Mouse (Mus musculus) cerebellum, adult 18-20 months (tissue): ENCODE measurements around the gene Ddit4l.
"Not testable (repeated sequence)": the region's sequence is repeated elsewhere in the genome, so short reads cannot be mapped to it uniquely, and the experiment has no call there.

Source experiments
- DNase-seq, 2 experiments: peaks; one replicate each; pipeline ENCODE4 v3.0.0; 2021

Ddit4l gene

DNA sequence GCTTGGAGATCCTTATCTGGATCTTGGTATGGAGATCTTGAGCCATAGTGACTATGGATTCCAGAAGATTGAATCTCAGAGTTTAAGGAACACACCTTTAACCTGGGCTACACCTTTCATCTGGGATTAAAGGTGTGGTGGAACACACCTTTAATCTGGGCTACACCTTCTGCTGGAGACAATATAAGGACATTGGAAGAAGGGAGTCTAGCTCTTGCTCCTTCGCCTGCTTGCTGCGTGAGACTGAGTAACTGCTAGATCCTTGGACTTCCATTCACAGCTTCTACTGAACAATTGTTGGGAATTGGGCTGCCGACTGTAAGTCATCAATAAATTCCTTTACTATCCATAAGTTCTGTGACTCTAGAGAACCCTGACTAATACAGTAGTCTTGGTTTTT lies at the start of gene Ddit4l:
TSS of gene Ddit4l (plus strand) at position 301 of the 400 bp plus-strand sequence.
- not testable (repeated sequence) for DNase-seq

DNA sequence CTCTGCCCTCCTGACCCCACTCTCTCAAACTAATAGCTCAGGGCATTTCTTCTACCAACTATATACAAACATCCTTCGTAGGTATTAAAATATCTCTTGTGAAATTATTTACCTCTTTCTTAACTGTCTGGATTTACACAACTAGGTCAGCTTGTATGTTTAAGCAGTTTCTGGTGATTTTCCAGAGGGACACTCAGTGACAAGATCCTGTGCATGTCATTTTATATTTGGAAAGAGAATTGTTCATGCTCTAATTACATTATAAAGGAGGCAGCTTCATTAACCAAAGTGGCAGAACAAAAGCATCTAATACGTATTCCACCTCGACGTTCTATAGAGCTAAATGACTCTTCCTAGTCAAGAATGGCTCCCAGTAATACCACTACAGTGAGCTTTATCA lies 45.3 kb upstream of the Ddit4l start:
- DNase-seq, result no peak

DNA sequence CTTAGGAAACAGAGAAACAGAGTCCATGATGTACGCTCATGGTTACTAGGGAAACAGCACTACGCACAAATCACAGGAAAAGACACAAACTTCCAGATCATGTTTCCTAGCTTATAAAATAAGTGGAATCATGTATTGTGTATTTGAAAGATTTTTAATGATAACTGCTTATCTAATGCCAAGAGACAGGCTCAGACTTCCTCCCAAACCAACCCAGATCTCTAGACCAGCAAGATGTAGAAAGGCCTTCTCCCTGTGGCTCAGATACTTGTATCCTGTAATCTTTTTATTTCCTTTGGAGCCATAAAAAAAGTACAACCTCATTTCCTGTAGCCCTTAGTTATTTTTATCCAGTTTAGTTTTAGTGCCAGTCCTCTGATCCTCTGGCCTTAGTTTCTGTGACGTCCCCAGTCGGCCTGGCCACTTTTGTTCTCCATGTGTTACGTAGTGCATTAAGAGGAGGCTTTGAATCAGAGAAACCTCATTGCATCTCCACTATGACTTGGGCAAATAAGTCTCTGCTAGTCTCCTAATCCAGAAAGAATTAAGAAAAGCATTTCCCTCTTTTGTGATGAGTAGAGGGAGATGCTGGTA lies 34.9 kb upstream of the Ddit4l start:
- no peak for DNase-seq

DNA sequence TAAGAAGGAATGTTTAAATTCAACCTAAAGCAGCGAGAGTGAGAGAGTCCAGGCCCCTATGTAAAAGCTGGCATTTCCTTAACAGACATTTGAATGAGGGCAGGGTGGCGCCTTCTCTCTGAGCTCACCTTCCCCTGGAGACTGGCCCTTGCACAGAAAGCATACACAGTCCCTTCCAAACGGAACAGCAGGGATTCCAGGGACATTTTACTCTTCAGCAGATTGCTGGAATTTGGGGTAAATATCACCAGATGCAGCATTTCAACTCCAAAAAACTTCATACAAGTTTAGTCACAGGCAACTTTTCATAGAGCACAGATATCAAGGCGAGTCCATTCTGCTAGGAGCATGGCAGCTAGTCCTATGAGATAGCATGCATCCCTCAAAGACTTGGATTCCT lies 31.6 kb upstream of the Ddit4l start:
- DNase-seq, result no peak

DNA sequence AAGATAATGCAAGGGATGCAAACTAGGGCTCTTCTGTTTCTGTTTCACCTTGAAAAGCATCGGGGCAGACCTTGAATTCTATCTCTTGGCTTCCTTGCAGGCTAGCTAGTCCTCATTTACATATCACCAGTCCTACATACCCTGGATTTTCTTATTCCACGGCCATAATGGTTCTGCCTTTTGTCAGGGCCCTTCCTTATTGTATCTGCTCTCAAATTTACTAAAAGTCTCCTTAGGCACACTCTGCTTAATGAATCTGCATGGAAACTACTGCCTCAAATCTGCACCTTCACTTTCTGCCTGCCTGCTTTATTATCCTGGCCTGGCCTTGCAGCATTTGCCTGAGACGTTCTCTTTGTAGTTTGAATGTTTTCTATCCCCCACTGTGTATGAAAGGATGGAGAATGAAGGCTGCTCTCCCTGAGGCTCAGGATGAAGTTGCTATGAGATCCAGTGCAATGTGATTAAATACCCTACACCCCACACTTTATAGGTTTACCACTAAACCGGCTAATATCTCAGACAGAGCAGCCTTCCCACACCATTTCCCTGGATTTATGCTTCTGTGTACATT lies 27.0 kb upstream of the Ddit4l start:
- DNase-seq, result no peak

DNA sequence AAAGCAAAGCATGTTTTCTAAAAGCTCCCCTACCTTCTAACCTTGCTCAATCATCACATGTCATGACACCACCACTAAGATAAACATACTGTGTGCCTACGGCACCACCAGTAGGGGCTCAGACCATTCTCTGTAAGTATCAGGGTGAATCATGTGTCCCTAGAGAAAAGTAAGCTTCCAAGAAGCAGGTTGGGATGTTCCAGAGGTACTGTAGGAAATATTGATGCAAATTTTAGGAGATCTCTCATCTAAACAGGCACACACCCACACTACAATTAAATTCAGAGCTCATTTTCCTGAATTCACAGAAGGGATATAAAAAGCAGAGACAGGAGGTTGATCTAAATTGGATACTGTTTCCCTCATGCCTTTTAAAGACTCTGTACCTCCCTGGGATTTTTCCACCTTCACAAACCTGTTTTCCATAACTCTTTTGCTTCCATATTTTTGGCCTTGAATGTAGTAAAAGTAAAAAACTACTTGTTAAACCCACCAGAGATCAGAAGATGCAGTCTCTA lies 12.4 kb upstream of the Ddit4l start:
- DNase-seq, result no peak

DNA sequence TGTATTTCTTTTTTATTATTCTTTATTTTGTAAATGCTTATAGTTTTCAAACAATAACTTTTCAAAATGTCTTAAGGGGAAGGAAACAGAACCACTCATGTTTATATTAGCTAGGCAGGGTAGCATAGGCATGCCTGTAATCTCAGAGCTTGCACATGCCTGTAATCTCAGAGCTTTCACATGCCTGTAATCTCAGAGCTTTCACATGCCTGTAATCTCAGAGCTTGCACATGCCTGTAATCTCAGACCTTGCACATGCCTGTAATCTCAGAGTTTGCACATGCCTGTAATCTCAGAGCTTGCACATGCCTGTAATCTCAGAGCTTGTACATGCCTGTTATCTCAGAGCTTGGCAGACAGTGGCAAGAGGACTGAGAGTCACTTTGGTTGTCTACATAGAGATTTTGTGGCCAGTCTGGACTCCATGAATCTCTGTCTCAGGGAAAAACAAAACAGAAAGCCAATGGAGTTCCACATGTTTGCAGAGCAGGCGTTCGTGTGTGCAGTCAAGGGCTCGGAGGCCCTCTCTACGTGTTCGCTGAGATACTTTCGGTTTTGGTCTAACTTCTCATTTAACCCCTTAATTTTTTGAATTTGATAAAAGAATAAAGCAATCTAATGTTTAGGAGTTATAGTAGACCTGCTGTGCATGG lies 10.8 kb upstream of the Ddit4l start:
- DNase-seq, result no peak

DNA sequence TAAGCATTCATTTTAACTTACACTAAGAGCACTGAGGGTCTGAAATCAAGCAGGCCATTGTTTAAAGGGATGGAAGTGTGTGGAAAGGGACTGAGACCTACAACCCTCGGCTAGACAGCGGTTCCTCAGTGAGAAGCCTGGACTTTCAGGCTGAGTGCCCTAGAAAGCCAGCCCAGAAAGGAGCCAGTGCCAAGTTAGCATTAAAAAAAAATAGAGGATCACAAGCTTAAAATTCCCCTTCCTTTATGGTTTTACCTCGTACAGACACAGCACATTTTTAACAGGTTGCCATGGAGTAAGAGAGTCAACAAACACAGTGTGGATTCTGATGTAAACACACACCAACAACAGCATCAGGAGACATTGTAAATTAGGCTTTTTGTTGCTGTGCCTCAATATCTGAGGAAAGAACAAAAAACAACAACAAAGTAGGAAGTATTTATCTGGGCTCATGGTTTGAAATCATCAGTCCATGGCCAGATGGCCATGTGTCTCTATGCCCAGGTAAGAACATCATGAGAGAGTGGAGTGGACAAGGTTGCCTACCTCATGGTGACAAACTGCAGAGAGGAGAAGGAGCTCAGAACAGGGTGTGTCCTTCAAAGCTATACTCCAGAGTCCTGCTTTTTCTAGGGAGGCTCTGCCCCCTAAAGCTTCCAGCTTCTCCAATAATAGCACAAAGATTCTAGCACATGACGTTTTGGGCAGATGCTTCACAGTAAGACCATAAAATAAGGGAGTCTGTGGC lies 10.1 kb upstream of the Ddit4l start:
- DNase-seq, result no peak

DNA sequence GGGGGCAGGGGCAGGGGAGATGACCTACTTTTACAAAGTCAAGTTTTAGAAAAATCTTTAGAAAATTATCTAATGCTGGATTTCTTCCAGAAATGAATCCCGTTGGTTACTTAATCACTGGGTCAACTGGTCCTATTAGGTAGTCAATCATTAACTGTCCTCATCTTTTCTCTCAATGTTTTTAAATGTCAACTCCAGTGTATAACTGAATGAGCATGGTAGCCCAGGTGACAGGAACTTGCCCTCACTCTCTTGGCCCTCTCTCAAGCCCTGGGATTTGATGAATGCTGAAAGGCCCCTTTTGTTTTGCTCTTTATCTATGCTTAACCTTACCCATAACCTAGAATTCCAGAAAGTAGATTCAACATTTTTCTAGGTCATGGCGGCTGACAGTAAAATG lies 9.4 kb upstream of the Ddit4l start:
- DNase-seq, result no peak

DNA sequence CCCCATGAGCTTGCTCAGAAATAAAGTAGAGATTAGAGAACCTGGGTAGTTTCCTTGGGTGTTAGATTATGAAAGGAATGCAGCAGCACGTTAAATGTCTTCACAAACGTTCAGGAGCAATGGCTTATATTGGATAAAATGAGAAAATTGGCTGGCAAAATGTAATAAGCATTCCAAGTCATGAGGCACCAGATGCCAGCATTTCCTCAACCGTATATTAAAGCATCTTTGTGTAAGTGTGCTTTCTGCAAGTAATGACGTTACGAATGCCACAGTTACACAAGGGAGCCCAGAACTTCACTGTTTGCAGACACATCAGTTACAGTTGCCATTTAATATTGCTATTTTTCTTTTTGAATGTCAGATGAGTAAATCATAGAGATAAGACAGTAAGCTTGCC lies 872 bp upstream of the Ddit4l start:
- no peak for DNase-seq

DNA sequence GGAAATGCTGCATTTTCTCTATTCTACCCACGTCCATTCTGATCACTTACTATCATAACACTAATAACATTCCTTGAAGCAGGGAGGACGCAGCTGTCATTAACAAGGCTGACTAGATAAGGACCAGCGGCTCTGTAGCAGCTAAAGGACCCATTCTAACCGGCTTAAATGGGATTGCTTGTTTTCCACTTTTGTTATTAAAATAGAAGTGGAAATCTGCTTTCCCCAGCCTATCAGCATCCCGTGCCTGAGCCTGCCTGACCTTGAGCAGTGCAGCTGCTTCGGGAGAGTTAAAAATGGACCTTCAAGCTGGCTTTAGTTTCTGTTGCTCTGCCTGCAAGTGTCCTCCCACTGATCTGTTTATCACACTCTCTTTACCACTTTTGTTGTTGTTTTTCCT lies 679 bp downstream of the Ddit4l start:
- no peak for DNase-seq

DNA sequence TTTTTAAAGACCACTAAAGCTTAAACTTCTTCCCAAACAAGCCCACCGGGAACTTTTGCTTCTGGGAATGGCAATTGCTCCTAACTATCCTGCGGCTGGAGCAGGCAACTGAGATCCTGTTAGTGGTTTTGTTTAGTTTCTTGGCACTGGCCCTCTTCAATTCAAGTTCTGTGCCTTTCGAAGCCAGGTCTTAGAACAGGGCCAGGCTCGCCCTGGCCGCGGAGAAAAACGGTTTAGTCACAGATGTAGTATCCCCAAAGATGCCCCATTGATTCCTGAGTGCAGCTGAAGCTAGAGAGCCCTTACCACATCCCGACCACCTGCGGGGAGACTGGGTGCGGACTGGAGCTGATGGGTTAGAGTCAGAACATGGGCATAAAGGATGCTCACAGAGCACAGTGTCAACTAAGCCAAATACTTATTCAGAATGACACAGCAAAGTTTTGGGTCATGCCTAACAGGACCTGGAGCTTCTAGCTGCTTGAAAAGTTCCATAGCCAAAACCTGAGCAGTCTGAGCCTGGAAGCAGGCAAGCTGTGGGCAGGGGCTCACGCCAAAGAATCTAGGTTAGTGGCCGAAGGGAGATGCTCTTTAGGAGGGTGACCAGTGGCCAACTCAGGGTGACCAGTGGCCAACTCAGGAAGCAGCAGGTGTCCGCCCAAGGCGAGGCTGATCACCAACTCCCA lies 1.6 kb downstream of the Ddit4l start:
- DNase-seq, result no peak

DNA sequence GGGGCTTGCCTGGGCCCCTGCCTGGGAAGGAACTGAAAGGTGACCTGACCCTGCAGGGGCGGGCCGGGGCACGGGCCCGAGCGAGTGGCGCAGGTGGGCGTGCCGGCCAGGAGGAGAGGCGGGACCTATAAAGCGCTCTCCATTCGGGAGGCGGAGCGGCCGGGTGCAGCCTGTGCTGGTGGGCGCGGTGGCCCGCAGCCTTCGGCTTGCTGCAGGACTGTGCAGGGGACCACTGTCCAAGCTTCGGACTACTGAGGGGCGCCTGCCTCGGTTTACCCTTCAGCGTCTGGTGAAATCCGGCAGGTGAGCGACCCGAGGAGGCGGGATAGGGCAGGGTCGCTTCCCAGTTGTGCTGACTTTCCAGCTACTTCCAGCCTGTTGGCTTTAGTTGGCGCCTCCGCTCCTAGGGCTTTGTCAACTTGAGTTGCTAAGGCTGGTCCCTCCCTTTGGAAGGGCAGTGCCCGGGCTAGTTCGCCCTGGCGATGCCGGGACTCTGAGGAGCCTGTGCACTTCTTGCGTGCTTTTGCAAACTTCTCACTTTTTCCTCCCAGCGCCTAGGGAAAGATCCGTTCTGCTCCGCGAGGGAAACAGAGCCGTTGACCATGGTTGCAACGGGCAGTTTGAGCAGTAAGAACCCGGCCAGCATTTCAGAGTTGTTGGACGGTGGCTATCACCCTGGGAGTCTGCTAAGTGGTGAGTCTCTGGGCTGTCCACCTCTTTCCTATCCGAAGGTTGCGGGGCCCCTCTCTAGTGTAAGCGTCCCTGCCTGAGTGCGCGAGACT lies 2.4 kb downstream of the Ddit4l start:
- DNase-seq, result peak; percentile 11 to 13

DNA sequence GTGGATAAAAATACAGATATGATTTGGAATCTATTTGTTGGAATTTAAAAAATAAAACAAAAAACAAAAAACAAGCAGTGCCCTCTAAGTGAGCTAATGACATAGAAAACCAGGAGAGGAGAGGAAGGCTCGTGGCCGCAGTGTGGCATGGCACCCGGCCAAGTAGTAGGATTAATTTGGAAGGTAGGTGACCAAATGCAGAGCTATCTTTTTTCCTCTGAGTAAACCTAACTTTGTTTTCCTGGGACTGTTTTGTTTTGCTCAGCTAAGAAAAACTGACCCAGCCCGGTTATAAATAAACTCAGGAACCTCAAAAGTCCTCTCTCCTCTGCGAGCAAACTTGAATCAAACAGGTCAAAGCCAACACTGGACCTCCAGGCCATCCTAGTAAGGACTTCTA lies 3.6 kb downstream of the Ddit4l start:
- DNase-seq, result peak; percentile 11 to 20

DNA sequence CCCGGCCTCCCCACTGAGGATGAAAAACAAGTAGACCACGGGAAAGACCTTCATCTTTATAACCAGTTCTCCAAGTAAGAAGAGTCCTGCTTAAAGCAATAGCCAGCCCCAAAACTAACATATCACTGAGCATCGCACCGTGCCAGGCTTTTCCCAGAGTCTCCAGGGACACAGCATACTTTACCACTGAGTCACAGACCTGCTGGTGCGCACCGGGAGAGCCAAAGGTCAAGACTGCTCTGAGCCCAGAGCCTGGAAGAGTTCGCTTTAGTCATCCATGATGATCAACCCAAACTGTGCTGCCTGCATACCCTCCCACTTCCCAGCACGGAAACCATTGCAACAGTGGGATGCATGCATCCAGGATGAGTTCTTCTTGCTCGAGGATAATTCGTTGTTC lies 12.3 kb downstream of the Ddit4l start:
- no peak for DNase-seq

DNA sequence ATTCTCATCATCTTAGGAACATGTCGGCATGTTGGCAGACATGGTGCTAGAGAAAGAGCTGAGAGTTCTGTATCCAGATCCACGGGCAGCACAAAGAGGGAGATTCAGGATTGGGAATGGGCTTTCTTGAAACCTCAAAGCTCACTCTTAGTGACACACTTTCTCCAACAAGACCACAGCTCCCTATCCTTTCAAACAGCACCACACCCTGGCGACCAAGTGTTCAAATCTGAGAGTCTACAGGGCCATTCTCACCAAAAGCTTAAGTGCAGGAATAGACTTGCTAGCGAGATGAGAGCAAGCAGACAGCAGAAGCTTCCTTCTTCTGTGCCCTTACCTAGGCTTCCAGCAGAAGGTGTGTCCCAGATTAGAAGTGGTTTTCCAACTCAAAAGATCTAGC lies 15.2 kb downstream of the Ddit4l start:
- DNase-seq, result no peak

DNA sequence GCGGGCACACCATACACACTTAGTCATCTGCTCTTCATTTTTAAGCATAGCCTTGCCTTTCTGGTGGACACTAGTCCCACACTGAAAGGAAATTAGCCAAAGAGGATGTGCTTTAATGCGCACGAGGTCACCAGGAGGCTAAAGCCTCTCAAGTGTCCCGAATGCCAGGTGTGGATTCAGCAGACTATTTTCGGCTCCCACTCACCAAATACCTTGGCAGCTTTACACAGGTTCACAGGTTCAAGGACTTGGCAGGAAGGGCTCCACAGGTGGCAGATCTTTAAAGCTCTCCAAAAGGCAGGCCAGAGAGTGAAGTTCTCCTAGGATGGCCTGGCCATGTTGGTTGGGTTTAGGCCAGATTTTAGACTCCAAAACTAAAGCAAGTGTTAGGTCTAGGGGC lies 19.8 kb downstream of the Ddit4l start:
- DNase-seq, result no peak

DNA sequence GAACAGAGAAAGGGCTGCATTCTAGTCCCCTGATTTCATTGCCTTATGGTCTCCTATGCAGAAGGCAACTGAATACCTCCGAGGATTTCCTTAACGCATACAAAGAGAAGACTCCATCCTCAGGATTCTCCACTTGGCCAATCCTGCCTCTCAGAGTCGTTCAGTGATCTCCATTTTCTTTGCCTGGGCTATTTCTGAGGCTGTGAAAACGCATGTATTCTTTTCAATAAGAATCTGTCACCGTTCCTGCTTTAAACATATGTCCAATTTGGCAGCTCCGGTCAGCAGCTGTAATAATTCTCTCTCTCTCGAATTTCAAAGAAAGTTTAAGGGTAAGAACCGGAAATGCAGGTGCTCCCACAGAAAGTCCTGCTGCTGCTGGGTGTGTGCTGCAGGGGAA lies 20.7 kb downstream of the Ddit4l start:
- DNase-seq, result no peak

DNA sequence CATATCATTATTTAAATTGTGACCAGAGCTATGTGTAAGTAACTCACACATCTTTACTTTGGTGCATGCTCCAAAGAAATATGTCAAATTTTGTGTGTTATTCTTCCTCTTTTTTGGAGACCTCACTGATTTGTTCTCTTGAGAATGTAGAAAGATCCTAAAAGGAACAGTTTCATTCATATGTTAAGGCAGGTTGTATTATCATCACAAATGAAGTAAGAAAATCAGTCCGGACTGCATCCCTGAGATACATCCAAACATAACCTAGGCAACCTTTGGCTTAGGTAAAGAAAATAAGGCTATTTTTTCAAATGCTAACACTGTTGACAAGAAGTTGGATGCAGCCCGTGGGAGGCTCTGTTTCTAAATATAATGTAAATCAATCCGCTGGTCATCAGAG lies 21.2 kb downstream of the Ddit4l start:
- DNase-seq, result no peak

DNA sequence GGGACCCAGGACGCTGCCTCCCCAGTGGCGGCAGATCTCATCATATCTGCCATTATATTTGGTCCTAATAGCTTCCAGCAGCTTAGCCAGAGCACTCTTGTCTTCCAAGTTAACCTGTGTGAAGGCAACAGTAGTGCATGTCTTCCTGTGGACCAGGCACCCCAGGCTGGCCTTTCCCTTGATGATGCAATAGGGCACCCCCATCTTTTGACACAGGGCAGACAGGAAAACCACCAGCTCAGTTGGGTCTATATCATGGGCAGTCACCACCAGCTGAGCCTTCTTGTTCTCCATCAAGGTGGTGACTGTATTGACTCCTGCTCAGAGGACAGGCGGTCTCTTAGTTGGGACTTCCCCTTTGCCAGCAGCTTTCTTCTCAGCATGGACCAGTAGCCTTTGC lies 22.7 kb downstream of the Ddit4l start:
- no peak for DNase-seq

DNA sequence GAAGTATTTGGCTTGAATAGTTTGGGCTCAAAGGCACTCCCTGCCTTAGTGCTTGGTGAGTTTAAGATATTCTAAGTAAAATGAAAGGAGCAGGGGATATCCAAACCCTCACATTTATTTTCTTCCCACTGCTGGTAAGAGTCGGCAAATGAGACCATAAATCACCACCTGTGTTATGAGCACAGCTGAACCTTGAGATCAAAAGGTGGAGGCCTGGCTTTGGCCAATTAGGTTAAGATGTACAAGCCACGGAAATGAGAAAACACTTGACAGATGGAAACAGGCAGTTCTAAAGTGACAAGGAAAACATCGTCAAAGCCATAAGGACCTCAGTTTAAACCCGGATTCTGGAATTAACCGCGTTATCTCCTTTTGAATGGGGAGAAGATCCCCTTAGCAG lies 23.5 kb downstream of the Ddit4l start:
- DNase-seq, result no peak

DNA sequence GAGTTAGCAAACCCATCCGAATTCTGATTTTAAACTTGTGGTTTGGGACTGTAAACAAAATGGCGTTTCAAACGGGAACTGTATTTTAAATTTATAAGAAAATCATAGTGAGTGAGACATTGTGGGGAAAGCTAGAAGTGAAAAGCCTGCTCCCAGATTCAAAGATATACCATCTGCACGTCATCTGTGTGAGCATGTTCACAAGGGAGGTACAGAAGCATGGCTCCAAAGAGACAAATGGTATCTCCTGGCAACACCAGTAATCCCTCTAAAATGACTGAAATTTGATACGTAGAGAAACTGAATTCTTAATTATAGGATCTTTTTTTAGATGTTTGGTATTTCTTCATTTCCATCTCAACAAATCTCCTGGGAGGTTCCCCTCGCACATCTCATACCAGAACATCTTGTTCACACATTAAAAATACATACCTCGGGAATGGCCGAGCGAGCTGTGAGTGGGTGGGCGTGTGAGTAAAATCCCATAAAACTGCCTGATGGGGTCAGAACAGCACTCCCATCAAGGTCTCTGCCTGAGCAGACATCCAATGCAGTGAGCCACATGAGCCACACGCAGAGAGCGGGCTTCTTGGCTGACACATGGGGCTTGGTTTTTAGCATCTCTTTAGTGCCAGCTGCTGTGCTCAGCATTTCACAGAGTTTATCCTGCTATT lies 26.2 kb downstream of the Ddit4l start:
- DNase-seq, result no peak
